Mouse (Mus musculus) left cerebral cortex, adult 8-10 months (tissue): ENCODE results near the gene Barhl1. TPM values are rescaled to one million over a fixed set of nuclear protein-coding genes. Genes with fewer than 3 reads are reported as not detected.

Experiments
- DNase-seq, 2 experiments: peaks; one replicate each; pipeline ENCODE4 v3.0.0; 2022; ENCODE audit warnings: low spot score in 2 of 2
- total RNA-seq, 4 experiments: library from RNA; stranded (reverse); gene quantifications; 2 replicates each; pipeline ENCODE4 v1.2.4; 2022

Barhl1 gene
- total RNA-seq, 4 experiments from 2014 or later, result 0.14 to 0.55 TPM; not detected in 2

DNA sequence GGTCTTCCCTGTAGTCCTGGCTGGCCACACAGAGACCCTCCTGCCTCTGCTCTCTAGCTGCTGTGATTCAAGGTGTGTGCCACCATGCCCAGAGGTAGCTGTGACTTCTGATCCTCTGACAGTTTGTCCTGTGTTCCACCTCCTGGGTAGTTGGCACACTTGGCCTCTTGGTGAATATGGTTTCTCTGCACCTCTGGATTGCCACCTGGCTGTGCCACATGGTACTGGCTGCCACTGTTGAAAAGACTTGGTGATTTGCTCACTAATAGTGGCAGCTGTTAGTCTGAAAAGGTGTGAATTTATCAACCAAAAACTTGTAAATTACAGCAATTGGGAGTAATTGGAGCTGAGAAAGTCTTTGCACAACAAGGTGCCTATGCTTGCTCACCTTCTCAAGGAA is 52.6 kb downstream of the Barhl1 start:
- DNase-seq, result no peak

DNA sequence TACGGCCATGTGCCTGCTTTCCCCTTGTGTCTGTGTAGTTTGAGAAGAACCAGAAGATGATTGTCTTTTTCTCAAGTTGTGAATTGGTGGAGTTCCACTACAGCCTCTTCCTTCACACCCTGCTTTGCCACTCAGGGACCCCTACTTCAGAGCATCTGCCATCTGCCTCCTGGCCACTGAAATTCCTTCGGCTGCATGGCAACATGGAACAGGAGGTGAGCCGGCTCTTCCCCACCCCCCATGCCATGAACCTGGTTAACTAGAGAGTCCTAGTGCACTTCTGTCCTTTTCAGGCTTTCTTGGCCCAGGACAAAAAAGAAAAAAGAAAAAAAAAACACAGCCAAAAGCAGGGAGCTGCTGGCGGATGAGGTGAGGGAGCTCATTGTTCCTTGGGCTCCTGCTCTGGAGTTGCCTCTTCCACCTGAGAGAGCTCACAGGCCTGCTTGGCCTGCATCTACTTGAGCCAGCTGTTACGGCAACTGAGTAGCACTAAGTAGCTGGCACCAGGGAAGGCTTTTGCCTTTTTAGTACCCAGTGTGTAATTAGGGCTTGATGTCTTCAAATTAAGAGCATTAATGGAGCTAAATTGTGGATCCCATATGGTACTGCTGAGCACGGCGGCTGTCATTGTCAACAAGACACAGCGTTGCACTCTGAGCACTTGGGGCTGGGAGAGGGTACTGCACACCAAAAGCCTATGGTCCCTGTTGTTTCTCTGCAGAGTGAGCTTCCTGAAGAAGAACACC is 55.6 kb downstream of the Barhl1 start:
- no peak for DNase-seq

- DNase-seq, result no peak
Observed at GRCm38 (mm10) chr2:28859303-28859702, 57.2 kb downstream of the Barhl1 start.

Other genes starting within 250 kb of the Barhl1 start
- gene Spaca9, start 216.9 kb downstream of the Barhl1 start, total RNA-seq, result 1 to 10 TPM in 2 of 4 experiments, under 1 TPM in 2; 0.55 to 2.1 (median 1.1) TPM
- 1 to 10 TPM; 1.7 to 2.6 (median 2.4) TPM for gene Ak8, start 216.5 kb downstream of the Barhl1 start, total RNA-seq
- gene Gtf3c4, start 76.3 kb downstream of the Barhl1 start, total RNA-seq, result 10 to 100 TPM; 32.2 to 36.3 (median 34.0) TPM
- gene Ddx31, start 76.3 kb downstream of the Barhl1 start, total RNA-seq, result 1 to 10 TPM; 7.6 to 9.7 (median 8.7) TPM
- gene Cfap77, start 138.4 kb upstream of the Barhl1 start, total RNA-seq, result 1 to 10 TPM in 1 of 4 experiments, under 1 TPM in 3; 0.25 to 1.1 (median 0.48) TPM
- gene Ttf1, start 143.6 kb upstream of the Barhl1 start, total RNA-seq, result 10 to 100 TPM in 2 of 4 experiments, 1 to 10 TPM in 2; 9.6 to 13.4 (median 10.2) TPM
- 10 to 100 TPM; 35.8 to 58.6 (median 48.4) TPM for gene Setx, start 207.5 kb upstream of the Barhl1 start, total RNA-seq